Mouse (Mus musculus) cerebellum, adult 9-10 months (tissue): ENCODE measurements around the gene Rptor.

ENCODE experiments used
- DNase-seq: peaks from one replicate; pipeline ENCODE4 v3.0.0; 2022

Rptor gene

GRCm38 (mm10) chr11:119821514-119821913 is 218.8 kb downstream of the Rptor start:
- DNase-seq, result no peak

- DNase-seq, result peak; percentile 92
These were observed 221.5 kb downstream of the Rptor start for GRCm38 (mm10) chr11:119824072-119824649.

- DNase-seq, result peak; percentile 83
These were observed 223.1 kb downstream of the Rptor start for GRCm38 (mm10) chr11:119825783-119826182.

GRCm38 (mm10) chr11:119826239-119826638 is 223.5 kb downstream of the Rptor start:
- no peak for DNase-seq

GRCm38 (mm10) chr11:119829116-119829515 is 226.4 kb downstream of the Rptor start:
- DNase-seq, result no peak

- no peak for DNase-seq
These were observed 229.0 kb downstream of the Rptor start for GRCm38 (mm10) chr11:119831682-119832081.

- no peak for DNase-seq
These were observed 230.6 kb downstream of the Rptor start for GRCm38 (mm10) chr11:119833311-119833710.

GRCm38 (mm10) chr11:119833877-119834804 is 231.4 kb downstream of the Rptor start:
- DNase-seq, result no peak

GRCm38 (mm10) chr11:119836326-119836725 is 233.6 kb downstream of the Rptor start:
- no peak for DNase-seq

GRCm38 (mm10) chr11:119837786-119838185 is 235.1 kb downstream of the Rptor start:
- DNase-seq, result peak; percentile 73

- DNase-seq, result peak; percentile 70
These were observed 237.0 kb downstream of the Rptor start for GRCm38 (mm10) chr11:119839411-119840342.

GRCm38 (mm10) chr11:119846608-119847007 is 243.9 kb downstream of the Rptor start:
- no peak for DNase-seq

- no peak for DNase-seq
These were observed 244.4 kb downstream of the Rptor start for GRCm38 (mm10) chr11:119847076-119847475.

- DNase-seq, result peak; percentile 83
These were observed 244.9 kb downstream of the Rptor start for GRCm38 (mm10) chr11:119847569-119847968.

GRCm38 (mm10) chr11:119848189-119848588 is 245.5 kb downstream of the Rptor start:
- DNase-seq, result no peak

- no peak for DNase-seq
These were observed 253.3 kb downstream of the Rptor start for GRCm38 (mm10) chr11:119855999-119856398.

- no peak for DNase-seq
These were observed 260.0 kb downstream of the Rptor start for GRCm38 (mm10) chr11:119862523-119863299.

GRCm38 (mm10) chr11:119863421-119863821 is 260.7 kb downstream of the Rptor start:
- DNase-seq, result no peak

- DNase-seq, result no peak
These were observed 264.1 kb downstream of the Rptor start for GRCm38 (mm10) chr11:119866837-119867236.

- no peak for DNase-seq
These were observed 265.4 kb downstream of the Rptor start for GRCm38 (mm10) chr11:119868138-119868537.

GRCm38 (mm10) chr11:119868556-119868955 is 265.9 kb downstream of the Rptor start:
- DNase-seq, result no peak

GRCm38 (mm10) chr11:119871141-119871540 is 268.4 kb downstream of the Rptor start:
- DNase-seq, result no peak
